Mouse (Mus musculus) thymus, postnatal 10 days (tissue): Measurements from ENCODE around the gene Suz12.
"Not testable (repeated sequence)": the region's sequence is repeated elsewhere in the genome, so short reads cannot be mapped to it uniquely, and the experiment has no call there.

Experiments
- DNase-seq, 2 experiments: peaks; one replicate each; pipeline ENCODE4 v3.0.0; 2021; ENCODE audit warnings: low spot score in 2 of 2

The Suz12 gene

DNA sequence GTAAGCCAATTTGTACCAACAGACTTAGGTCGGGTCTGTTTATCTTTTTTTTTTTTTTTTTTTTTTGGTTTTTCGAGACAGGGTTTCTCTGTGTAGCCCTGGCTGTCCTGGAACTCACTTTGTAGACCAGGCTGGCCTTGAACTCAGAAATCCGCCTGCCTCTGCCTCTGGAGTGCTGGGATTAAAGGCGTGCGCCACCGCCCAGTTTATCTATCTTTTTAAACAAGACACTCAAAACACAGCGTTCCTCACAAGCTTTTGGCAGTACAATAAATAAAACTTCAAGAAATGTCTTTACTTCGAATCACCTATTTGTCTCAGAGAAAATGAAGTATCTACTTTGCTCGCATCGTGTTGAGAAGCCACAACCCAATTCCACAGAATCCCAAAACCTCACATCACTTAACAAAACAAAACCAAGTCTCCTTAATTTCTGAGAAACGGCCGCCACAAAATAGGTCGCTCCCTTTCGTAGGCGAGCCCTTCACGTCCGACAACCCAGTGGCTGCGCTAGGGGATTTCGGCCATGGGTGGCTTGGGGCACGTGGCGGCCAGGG lies 793 bp upstream of the Suz12 start:
- no peak for DNase-seq

DNA sequence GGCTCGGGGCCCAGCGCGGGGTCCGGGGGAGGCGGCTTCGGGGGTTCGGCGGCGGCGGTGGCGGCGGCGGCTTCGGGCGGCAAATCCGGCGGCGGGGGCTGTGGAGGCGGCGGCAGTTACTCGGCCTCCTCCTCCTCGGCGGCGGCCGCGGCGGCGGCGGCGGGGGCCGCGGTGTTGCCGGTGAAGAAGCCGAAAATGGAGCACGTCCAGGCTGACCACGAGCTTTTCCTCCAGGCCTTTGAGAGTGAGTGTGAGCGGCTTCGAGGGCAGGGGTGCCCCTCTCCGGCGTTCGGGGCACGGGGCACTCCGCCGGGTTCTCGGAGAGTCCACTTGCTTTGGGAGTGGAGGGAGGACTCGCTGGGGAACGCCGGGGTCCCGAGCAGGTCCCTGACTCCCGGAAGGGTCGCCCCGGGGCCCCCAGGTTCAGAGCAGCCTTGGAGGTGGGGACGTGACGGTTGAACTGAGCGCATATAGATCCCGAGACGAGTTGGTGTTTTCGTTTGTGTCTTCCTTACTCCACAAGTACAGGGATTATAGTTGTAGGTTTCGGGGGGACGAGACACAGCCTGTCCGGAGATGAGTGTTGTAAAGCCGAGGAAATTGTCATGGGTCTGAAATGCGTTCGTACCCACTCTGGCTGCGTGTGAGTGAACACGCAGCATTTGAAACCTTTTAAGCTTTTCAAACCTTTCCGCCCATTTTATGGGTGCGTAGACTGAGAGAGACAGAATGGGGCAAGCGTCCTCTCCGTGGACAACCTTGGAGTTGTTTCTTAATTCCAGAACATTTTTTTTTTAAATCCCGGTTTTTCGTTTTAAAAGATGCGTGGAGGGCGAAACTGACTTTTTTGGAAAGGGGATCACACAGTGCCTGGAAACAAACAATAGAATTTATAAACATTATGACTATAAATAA lies 707 bp downstream of the Suz12 start:
- DNase-seq = peak in 1 of 2 experiments; percentile 51

DNA sequence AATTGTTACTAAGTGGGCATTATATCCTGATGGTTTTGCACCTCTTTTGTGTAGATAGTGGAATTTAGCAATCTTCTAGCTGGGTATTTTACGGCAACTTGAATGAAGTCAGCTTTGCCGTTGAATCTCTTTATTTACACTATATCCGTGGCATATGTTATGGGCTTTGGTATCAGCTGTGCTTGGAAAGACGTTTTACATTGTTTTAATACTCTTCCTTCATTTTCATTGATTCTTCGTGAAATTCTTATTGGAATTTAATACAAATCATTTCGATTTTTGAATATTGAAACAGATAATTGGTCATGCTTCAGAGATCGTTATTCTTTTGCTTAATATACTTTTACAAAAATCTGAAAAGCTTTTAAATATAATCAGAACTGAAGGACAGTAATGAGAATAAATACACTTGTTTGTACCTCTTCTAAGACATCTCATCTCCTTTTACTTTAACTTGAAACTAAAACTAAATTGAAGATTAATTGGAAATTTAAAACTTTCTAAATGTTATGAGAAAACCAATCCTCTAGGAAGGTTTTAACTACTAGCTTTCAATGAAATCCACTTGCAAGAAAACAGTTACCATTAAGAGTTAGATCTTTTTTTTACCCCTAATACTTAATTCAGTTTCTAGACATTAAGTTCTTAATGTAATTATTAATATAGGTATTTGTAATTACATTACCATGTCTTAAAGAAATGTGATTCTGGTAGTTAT lies 1.5 kb downstream of the Suz12 start:
- no peak for DNase-seq

DNA sequence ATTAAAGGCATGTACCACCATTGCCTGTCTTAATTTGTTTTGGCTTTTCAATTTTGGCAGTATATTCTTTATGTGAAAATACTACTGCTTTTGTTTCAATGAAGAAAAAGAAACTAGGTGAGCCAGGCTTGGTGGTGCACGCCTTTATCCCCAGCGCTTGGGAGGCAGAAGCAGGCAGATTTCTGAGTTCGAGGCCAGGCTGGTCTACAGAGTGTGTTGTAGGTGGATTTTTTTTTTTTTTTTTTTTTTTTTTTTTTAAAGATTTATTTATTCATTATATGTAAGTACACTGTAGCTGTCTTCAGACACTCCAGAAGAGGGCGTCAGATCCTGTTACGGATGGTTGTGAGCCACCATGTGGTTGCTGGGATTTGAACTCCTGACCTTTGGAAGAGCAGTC lies 23.6 kb downstream of the Suz12 start:
- DNase-seq = not testable (repeated sequence)

DNA sequence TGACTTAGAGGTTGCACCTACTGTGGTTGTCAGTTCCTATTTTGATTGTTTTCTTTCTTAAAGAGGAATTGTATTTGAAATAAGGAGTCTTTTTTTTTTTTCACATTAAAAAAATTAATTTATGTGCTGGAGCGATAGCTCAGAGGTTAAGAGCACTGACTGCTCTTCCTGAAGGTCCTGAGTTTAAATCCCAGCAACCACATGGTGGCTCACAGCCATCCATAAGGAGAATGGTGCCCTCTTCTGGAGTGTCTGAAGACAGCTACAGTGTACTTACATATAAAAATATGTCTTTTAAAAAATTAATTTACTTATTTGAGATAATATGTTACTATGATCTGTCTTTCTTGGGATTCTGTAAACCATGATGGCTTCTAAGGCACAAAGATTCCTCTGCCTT lies 26.9 kb downstream of the Suz12 start:
- DNase-seq = no peak

DNA sequence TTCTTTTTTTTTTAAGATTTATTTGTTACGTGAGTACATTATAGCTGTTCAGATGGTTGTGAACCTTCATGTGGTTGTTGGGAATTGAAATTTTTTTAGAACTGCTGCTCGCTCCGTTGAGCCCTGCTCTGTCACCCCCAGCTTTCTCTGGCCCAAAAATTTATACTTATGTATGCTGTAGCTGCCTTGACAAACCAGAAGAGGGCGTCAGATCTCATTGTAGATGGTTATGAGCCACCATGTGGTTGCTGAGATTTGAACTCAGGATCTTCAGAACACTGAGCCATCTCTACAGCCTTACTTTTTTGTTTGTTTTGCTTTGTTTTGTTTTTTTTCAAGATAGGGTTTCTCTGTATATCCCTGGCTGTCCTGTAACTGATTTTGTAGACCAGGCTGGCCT lies 28.4 kb downstream of the Suz12 start:
- DNase-seq = no peak

DNA sequence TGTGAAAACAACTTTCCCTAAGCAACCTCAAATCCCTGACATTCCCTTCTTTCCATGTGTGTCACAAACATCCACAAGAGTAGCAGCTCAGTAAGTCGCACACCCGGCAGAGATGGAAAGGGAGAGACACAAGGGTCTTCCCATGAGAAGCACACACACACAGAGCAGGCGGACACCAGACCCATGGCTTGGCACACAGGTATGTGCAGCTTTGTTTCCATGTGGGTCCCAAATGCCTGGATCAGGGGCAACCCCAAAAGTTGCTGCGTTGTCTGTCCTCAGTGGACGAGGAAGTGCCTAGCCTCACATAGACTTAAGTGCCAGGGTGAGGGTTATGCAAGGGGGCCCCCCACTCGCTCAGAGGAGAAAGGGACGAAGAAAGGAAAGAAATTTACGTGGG lies 44.6 kb downstream of the Suz12 start:
- DNase-seq = no peak

DNA sequence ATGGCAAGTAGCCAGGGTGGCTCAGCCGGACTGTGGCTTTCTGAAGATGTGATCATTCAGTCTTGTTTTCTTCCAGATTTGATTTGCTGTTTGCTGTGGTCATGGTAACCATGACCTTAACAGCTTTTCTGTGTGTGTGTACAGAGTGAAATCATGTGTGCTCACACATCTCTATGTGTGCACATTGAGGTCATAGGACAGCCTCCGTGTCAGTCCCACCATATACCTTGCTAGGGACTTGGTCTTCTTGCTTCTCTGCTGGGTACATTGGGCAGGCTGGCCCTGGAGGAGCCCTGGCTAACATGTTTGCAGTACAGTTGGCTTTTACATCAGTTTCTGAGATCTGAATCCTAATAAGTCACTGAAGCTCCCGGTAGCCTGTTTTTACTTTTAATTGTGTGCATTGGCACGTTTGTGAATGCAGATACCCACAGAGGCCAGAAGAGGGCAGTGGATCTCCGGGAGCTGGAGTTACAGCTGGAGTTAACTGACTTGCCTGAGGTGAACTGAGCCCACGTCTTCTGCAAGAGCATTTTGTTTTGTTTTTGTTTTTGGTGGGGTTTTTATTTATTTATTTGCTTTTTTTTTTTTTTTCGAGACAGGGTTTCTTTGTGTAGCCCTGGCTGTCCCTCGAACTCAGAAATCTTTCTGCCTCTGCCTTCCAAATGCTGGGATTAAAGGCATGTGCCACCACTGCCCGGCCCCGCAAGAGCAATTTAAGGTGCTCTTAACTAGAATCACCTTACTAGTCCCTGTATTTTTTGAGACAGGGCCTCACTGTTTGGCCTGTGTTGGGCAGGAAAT lies 49.9 kb downstream of the Suz12 start:
- peak; percentile 35 to 62 for DNase-seq

DNA sequence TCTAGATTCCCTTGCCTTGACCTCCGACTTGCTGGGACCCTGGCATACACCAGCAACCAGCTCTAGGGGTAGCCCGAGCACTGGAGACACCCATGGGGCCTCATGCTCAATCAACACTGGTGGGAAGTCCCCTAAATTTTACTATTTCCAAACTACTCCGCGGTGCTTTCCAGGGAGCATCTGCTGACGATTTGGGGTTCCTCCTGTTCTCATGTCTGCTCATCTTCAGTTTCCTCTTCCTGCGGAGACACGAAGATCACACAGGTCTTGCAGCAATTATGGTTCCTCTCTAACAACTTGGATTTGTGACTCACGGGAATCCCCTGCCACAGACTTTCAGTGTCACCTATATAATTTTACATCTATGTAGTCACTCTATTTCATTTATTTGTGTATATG lies 50.5 kb downstream of the Suz12 start:
- no peak for DNase-seq

DNA sequence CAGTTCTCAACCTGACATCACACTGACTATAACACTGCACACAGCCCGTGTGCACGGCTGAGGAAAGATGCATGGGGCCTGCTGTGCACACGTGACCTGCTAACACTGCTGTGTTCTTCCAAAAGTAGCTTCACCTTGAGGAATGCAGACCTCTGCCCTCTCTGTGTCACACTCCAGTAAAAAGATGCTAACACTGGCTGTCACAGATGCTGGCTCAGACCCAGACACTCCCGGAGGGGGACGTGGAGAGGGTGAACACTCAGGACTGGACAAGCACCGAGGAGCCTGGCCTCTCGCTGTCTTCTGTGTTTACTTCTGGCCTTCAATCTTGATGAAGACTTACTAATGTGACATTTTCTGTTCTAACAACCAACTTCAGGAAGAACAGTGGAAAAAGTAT lies 54.0 kb downstream of the Suz12 start:
- DNase-seq = no peak

DNA sequence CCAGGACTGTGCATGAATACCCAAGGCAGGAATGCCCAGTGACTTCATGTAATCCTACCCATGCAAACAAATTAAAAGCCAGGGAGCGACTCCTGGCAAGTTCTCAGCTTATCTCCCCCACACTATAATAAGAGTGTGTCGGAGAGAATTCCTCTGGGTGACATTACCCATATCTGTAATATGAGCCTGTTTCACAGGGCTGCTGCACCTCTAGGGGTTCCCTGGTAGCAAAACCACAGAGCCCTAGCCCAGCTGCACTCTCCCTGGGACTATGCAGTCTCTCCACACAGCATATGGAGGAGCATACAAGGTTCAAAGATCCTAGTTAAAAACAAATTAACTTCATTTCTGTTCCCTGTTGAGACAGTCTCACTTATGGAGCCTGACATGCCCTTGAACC lies 57.2 kb downstream of the Suz12 start:
- DNase-seq = no peak

DNA sequence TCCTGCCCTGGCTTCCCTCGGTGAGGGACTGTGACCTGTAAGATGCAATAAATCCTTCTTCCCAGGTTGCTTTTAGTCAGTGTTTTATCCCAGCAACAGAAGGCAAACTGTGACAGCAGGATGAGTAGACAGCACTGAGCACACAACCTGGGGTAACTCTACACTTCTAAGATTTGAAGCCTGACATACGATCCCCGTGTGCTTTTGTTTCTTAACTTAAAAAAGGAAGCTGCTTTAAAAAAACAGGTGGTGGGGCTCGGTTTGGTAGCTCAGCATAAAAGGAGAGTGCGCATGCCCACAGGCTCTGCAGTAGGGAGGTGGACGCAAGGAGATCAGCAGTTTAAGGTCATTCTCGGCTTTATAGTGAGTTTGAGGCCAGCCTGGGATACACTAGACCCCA lies 59.5 kb downstream of the Suz12 start:
- no peak for DNase-seq

DNA sequence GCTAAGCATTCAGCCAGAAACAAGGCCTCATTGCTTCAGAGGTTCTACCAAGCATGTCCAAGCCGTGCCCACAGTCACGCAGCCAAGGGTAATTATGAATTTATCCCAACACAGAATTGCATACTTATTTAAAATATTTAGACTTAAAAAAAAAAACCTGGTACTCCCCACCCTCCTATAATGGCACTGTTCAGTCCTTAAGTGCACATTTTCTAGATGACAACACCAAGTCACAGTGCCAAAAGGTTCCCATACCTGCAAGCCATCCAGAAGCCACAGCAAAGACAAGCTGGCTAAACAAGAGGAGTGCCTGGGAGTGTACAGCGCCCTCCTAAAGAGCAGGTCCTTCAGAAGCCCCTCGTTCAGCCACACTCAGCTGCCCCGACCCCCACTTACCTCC lies 60.3 kb downstream of the Suz12 start:
- DNase-seq = no peak

DNA sequence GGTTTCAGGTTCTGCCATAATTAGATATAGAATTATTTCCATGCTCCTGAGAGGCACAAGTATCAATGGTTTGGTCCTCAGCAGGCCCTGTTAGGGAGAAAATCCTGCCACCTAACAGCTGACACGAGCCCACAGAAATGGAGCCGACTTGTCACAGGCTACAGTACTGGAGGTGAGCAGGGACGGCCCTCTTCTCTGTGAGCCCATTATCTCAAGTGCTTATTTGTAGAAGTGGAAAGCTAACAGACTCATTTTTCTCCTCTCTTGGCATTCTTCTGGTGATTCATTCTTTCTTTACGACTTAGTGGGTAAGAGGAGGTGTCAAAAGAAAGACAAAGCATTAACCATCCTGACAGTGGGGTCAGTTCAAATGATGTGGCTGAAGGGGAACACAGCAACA lies 61.8 kb downstream of the Suz12 start:
- no peak for DNase-seq

DNA sequence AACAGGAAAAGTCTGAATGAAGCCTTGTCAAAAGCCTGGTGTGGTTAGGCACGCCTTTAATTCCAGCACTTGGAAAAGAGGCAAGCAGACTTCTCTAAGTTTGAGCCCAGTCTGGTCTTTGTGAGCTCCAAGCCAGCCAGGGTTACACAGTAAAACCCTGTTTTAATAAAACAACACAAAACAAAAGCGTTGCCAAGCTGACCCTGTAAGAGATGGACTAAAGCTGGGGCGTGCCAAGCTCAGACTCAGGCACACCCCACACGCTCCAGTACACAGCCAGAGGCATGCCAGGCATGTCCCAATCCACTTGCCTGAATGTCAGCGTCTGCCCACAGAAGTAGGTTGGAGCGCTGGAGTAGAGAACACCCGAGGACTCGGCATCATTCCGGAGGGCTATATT lies 63.2 kb downstream of the Suz12 start:
- DNase-seq = no peak

DNA sequence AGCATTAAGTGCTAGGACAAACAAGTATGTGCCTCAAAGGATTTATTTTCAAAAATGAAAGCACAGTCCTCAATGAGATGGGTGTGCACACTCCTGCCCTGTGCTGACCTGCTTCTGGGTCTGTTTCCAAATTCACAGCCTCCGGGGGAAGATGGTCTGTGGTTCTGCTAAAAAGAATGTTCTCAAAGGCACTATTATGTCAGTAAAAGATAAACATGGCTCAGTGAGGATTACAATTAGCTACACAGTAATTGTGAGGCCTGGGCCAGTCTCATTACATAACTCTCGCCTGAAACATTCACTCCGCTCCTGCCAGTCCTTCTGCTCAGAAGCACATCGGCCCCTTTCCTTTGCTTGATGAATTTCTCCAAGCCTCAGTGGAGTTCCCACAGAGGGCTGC lies 69.3 kb downstream of the Suz12 start:
- no peak for DNase-seq

DNA sequence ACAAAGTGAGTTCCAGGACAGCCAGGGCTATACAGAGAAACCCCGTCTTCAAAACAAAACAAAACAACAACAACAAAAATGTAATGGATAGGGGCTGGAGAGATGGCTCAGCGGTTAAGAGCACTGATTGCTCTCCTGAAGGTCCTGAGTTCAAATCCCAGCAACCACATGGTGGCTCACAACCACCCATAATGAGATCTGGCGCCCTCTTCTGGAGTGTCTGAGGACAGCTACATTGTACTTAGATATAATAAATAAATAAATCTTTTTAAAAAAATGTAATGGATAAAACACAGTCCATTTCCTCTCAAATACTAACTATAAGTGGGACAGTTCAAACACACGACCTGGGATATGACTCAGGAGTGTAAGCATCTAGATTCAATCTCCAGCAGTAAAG lies 73.5 kb downstream of the Suz12 start:
- peak in 1 of 2 experiments; percentile 27 for DNase-seq

DNA sequence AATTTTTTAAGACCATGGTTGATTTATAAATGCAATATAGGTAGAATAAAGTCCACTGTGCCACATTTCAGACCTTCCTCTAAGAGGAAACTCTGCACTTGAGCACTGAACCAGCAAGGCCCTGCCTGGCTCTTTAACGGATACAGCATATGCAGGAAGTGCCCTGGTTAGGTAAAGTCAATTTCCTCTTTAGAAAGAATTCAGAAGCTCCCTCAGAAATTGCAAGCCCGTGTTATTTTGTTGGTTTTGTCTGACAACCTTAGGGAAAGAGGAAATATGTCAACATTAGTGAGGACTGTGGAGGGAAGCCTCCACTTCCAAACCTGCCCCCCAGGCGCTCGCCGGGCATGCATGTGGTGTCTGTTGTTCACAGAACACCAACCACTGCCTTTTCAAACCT lies 74.7 kb downstream of the Suz12 start:
- peak; percentile 29 to 53 for DNase-seq

DNA sequence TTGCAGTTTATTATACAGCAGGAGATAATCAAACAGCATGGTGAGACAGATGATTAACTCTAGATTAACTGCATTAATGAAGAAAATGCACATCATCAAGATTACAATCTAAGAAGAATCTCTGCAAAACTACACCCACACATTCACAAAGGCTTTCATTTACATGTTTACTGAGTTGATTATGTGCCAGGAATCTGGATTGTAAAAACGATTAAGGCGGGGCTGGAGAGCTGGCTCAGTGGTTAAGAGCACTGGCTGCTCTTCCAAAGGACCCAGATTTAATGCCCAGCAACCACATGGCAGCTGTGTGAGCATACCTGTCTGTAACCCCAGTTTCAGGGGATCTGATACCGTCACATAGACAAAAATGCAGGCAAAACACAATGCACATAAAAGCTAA lies 76.9 kb downstream of the Suz12 start:
- DNase-seq = no peak

DNA sequence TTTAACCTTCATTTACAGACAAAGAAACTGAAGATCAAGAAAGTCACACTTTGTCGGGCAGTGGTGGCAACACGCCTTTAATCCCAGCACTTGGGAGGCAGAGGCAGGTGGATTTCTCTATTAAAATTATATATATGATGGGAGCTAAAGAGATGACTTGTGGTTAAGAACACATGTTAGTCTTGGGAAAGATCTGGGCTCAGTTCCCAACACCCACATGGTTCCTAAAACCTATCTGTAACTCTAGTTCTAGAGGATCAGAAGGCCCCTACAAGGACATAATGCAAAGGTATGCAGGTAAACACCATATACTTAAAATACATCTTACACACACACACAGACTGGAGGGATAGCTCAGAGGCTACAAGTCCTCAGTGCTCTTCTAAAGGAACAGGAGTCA lies 78.1 kb downstream of the Suz12 start:
- DNase-seq = no peak

DNA sequence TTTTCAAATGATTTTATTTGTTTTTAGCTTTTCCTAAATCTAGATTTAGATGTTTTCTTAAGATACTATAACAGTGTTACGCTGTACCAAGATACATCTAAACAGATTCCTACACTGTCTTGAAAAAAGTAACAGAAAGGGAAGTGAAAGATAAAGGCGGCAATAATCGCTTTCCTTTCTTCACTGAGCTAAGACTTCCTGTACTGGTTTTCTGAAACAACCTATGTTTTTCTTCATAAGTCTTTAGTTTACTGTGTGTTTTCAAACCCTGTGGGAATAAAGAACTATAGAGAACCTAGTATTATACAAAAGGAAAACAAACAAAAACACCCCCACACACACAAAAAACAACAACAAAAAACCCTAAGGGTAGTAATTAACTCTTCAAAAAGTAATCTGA lies 79.5 kb downstream of the Suz12 start:
- no peak for DNase-seq

DNA sequence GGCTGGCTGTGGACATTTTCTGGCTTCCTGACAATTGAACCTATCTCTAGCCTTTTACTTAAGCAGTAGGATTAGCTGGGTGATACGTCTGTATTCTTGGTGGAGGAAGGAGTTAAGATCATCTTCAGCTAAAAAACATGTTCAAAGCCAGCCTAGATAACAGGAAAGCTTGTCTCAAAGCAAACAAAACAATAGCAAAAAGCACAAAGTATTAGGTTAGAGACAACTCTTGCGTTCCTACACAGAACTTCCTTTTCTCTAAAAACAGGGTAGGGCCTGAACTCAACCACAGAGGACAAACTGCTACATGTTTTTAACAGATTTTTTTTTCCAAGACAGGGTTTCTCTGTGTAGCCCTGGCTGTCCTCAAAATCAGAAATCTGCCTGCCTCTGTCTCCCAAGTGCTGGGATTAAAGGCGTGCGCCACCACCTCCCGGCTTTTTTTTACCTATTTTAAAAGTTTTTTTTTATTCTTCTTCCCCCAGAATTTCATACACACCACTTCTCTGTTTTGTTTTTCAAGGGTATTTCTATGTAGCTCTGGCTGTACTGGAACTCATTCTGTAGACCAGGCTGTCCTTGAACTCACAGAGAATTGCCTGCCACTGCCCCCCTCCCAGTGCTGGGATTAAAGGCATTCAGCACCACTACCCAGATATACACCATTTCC lies 82.8 kb downstream of the Suz12 start:
- DNase-seq = no peak
